In genomic region chr7:24586828-24587227, GRCm38 (mm10) we compare ENCODE assay signal across 10 mouse cellular contexts. TPM values are rescaled to one million over a fixed set of nuclear protein-coding genes. Genes with fewer than 3 reads are reported as not detected.
A peak's percentile ranks its signal among the peaks of the same experiment; 100 is the strongest.
DNase-seq lines count a peak whose midpoint lies in the region; ATAC-seq lines count a peak whose summit lies in the region.
"Had no signal": no experiment of that assay in that cellular context is flagged by ENCODE, and none has a peak within 500 bp of the region (broad histone marks: within the 10 kb centered on the region; RNA-seq: fewer than 3 reads in every experiment).

No protein-coding gene starts in this region.

- no peak for DNase-seq in heart, postnatal 4 days
- DNase-seq in c-Kit-positive CD71-positive TER-119-positive erythroid progenitor cells, embryonic 14.5 days (ENCODE audit: low spot score) = peak; percentile 50
- DNase-seq in layer of hippocampus, postnatal 25 days (ENCODE audit: extremely low spot score in 1 of 2, low spot score in 1 of 2) = no peak
- DNase-seq in layer of hippocampus, postnatal 36 days = no peak
- no peak for DNase-seq in adrenal gland, postnatal 14 days

- H3K4me3 ChIP-seq in heart, embryonic 13.5 days = peak overlapping the region; percentile 54
- peak overlapping the region; percentile 54 for H3K4me3 ChIP-seq in hindbrain, embryonic 15.5 days
- peak overlapping the region; percentile 48 for H3K4me3 ChIP-seq in midbrain, embryonic 12.5 days

- no peak overlapping the region for H3K27ac ChIP-seq in heart, embryonic 13.5 days (replicated peaks)
- no peak overlapping the region for H3K27ac ChIP-seq in hindbrain, embryonic 15.5 days (replicated peaks)
- H3K27ac ChIP-seq in midbrain, embryonic 12.5 days (replicated peaks) = no peak overlapping the region

- H3K9me3 ChIP-seq in heart, embryonic 13.5 days = no peaks in the 10 kb centered on the region
- no peaks in the 10 kb centered on the region for H3K9me3 ChIP-seq in hindbrain, embryonic 15.5 days
- H3K9me3 ChIP-seq in midbrain, embryonic 12.5 days = no peaks in the 10 kb centered on the region

- 13% methylated on average over 8 of the region's 8 CpGs for WGBS in heart, embryonic 13.5 days
- 6% methylated on average over 8 of the region's 8 CpGs for WGBS in hindbrain, embryonic 15.5 days
- 16% methylated on average over 8 of the region's 8 CpGs for WGBS in midbrain, embryonic 12.5 days

- H3K27me3 ChIP-seq in heart, embryonic 13.5 days (replicated peaks) = peaks cover 43% of the 10 kb centered on the region
- peaks cover 19% of the 10 kb centered on the region for H3K27me3 ChIP-seq in hindbrain, embryonic 15.5 days
- peaks cover 38% of the 10 kb centered on the region for H3K27me3 ChIP-seq in midbrain, embryonic 12.5 days

- no peak for ATAC-seq in heart, embryonic 13.5 days (ENCODE audit: extremely low read depth, insufficient number of reproducible peaks, low FRiP score, low TSS enrichment)
- ATAC-seq in hindbrain, embryonic 15.5 days (ENCODE audit: low FRiP score, low read depth) = peak; percentile 72
- peak; percentile 68 for ATAC-seq in midbrain, embryonic 12.5 days (ENCODE audit: low FRiP score, low read depth)

- H3K36me3 ChIP-seq in heart, embryonic 13.5 days = no peaks in the 10 kb centered on the region
- H3K36me3 ChIP-seq in hindbrain, embryonic 15.5 days = no peaks in the 10 kb centered on the region
- no peaks in the 10 kb centered on the region for H3K36me3 ChIP-seq in midbrain, embryonic 12.5 days
- H3K36me3 ChIP-seq: G1E had no signal

- peaks cover 11% of the 10 kb centered on the region for H3K4me1 ChIP-seq in heart, embryonic 13.5 days
- H3K4me1 ChIP-seq in hindbrain, embryonic 15.5 days (replicated peaks) = peaks cover 14% of the 10 kb centered on the region
- peaks cover 11% of the 10 kb centered on the region; the same call in 1 of the 2 replicates for H3K4me1 ChIP-seq in midbrain, embryonic 12.5 days

- H3K9ac ChIP-seq in heart, embryonic 13.5 days = peak overlapping the region; percentile 76; the same call in 1 of the 2 replicates
- H3K9ac ChIP-seq in hindbrain, embryonic 15.5 days = peak overlapping the region; percentile 83
- H3K9ac ChIP-seq in midbrain, embryonic 12.5 days (replicated peaks) = peak overlapping the region; percentile 59; the same call in 1 of the 2 replicates

- H3K4me2 ChIP-seq in heart, embryonic 13.5 days = peak overlapping the region; percentile 74
- H3K4me2 ChIP-seq in hindbrain, embryonic 15.5 days = peak overlapping the region; percentile 60
- peak overlapping the region; percentile 65 for H3K4me2 ChIP-seq in midbrain, embryonic 12.5 days (replicated peaks)

RNA-seq across cellular contexts. Expression of gene Ethe1, which starts 0.5 kb away (rescaled TPM):
- polyA plus RNA-seq in heart, embryonic 13.5 days (2015; fragmentation: Nextera tagmentation; extraction: Ambion mirVana) = 19.3 and 23.9 TPM in 2 replicates
- total RNA-seq in heart, postnatal 4 days (2021) = 10 to 100 TPM; 15.9 to 16.9 TPM
- polyA plus RNA-seq in hindbrain, embryonic 15.5 days (2015; fragmentation: Nextera tagmentation; extraction: Ambion mirVana) = 27.4 and 27.5 TPM in 2 replicates
- polyA plus RNA-seq in midbrain, embryonic 12.5 days (2016; fragmentation: Nextera tagmentation; extraction: Ambion mirVana) = 13.7 and 14.8 TPM in 2 replicates
- 10 to 100 TPM in 1 of 2 experiments, 1 to 10 TPM in 1; 9.0 to 11.5 TPM for total RNA-seq in layer of hippocampus, postnatal 25 days (2021)
- 10 to 100 TPM in 1 of 2 experiments, 1 to 10 TPM in 1; 10.0 to 12.0 TPM for total RNA-seq in layer of hippocampus, postnatal 36 days (2021)
- 21.3 and 24.9 TPM in 2 replicates for total RNA-seq in adrenal gland, postnatal 14 days (2021)

RNA-seq across cellular contexts. Expression of gene Zfp575, which starts 0.6 kb away (rescaled TPM):
- 0.78 and 0.88 TPM in 2 replicates for polyA plus RNA-seq in heart, embryonic 13.5 days (2015; fragmentation: Nextera tagmentation; extraction: Ambion mirVana)
- total RNA-seq in heart, postnatal 4 days (2021) = under 1 TPM; 0.27 to 0.33 TPM
- polyA plus RNA-seq in hindbrain, embryonic 15.5 days (2015; fragmentation: Nextera tagmentation; extraction: Ambion mirVana) = 14.8 and 19.7 TPM in 2 replicates
- polyA plus RNA-seq in midbrain, embryonic 12.5 days (2016; fragmentation: Nextera tagmentation; extraction: Ambion mirVana) = 3.1 and 3.7 TPM in 2 replicates
- total RNA-seq in layer of hippocampus, postnatal 25 days (2021) = 1 to 10 TPM; 5.6 to 6.2 TPM
- 1 to 10 TPM; 4.7 to 5.7 TPM for total RNA-seq in layer of hippocampus, postnatal 36 days (2021)
- 0.48 and 0.94 TPM in 2 replicates for total RNA-seq in adrenal gland, postnatal 14 days (2021)
- polyA plus RNA-seq: G1E had no signal

RNA-seq across cellular contexts. Expression of gene Phldb3, which starts 23.7 kb away (rescaled TPM):
- polyA plus RNA-seq in heart, embryonic 13.5 days (2015; fragmentation: Nextera tagmentation; extraction: Ambion mirVana) = 0.05 TPM in 1 of 2 replicates, not detected in the other
- under 1 TPM; 0.57 to 0.61 TPM for total RNA-seq in heart, postnatal 4 days (2021)
- not detected in 2 replicates for polyA plus RNA-seq in hindbrain, embryonic 15.5 days (2015; fragmentation: Nextera tagmentation; extraction: Ambion mirVana)
- not detected in 2 replicates for polyA plus RNA-seq in midbrain, embryonic 12.5 days (2016; fragmentation: Nextera tagmentation; extraction: Ambion mirVana)
- under 1 TPM; 0.19 to 0.20 TPM for total RNA-seq in layer of hippocampus, postnatal 25 days (2021)
- under 1 TPM in 1 of 2 experiments, not detected in 1; 0.30 TPM for total RNA-seq in layer of hippocampus, postnatal 36 days (2021)
- 3.2 and 4.3 TPM in 2 replicates for total RNA-seq in adrenal gland, postnatal 14 days (2021)

RNA-seq across cellular contexts. Expression of gene Xrcc1, which starts 40.7 kb away (rescaled TPM):
- 72.9 and 77.8 TPM in 2 replicates for polyA plus RNA-seq in heart, embryonic 13.5 days (2015; fragmentation: Nextera tagmentation; extraction: Ambion mirVana)
- total RNA-seq in heart, postnatal 4 days (2021) = 10 to 100 TPM; 42.0 to 43.9 TPM
- 66.2 and 72.1 TPM in 2 replicates for polyA plus RNA-seq in hindbrain, embryonic 15.5 days (2015; fragmentation: Nextera tagmentation; extraction: Ambion mirVana)
- polyA plus RNA-seq in midbrain, embryonic 12.5 days (2016; fragmentation: Nextera tagmentation; extraction: Ambion mirVana) = 89.8 and 101 TPM in 2 replicates
- 10 to 100 TPM; 34.8 to 43.0 TPM for total RNA-seq in layer of hippocampus, postnatal 25 days (2021)
- total RNA-seq in layer of hippocampus, postnatal 36 days (2021) = 10 to 100 TPM; 34.2 to 37.7 TPM
- 38.5 and 47.0 TPM in 2 replicates for total RNA-seq in adrenal gland, postnatal 14 days (2021)

RNA-seq across cellular contexts. Expression of gene Pinlyp, which starts 40.9 kb away (rescaled TPM):
- not detected in 2 replicates for polyA plus RNA-seq in heart, embryonic 13.5 days (2015; fragmentation: Nextera tagmentation; extraction: Ambion mirVana)
- not detected for total RNA-seq in heart, postnatal 4 days (2021)
- polyA plus RNA-seq in hindbrain, embryonic 15.5 days (2015; fragmentation: Nextera tagmentation; extraction: Ambion mirVana) = 0.25 TPM in 1 of 2 replicates, not detected in the other
- polyA plus RNA-seq in midbrain, embryonic 12.5 days (2016; fragmentation: Nextera tagmentation; extraction: Ambion mirVana) = not detected in 2 replicates
- total RNA-seq in layer of hippocampus, postnatal 25 days (2021) = not detected
- total RNA-seq in layer of hippocampus, postnatal 36 days (2021) = not detected
- total RNA-seq in adrenal gland, postnatal 14 days (2021) = not detected in 2 replicates
- total RNA-seq: G1E; heart, postnatal 14 days had no signal
- polyA plus RNA-seq: G1E had no signal
